Mouse (Mus musculus) T-helper 1 cell (primary cell): ENCODE results near the gene Cox7a2l.

ENCODE experiments used
- in situ Hi-C: fragments of 300-600 bp; cut with MboI, MseI; formaldehyde crosslinking; loops from one replicate; pipeline ENCODE4 v1.15.1; 2025; ENCODE audit warnings: high pct_unique_total_duplicates

Gene Cox7a2l

GRCm38 (mm10) chr17:83526624-83527532 lies 9.7 kb upstream of the Cox7a2l start:
- in situ Hi-C loops: no loop called here

- in situ Hi-C loops: no loop called here
These were observed 9.0 kb upstream of the Cox7a2l start for GRCm38 (mm10) chr17:83526091-83526561.

- in situ Hi-C loops: no loop called here
These were observed 8.5 kb upstream of the Cox7a2l start for GRCm38 (mm10) chr17:83525596-83525995.

- in situ Hi-C loops: no loop called here
These were observed 7.6 kb upstream of the Cox7a2l start for GRCm38 (mm10) chr17:83524753-83525152.

GRCm38 (mm10) chr17:83522590-83523379 lies 5.7 kb upstream of the Cox7a2l start:
- in situ Hi-C loops: no loop called here

- in situ Hi-C loops: no loop called here
These were observed 4.8 kb upstream of the Cox7a2l start for GRCm38 (mm10) chr17:83521881-83522280.

GRCm38 (mm10) chr17:83514213-83514701 lies 2.9 kb downstream of the Cox7a2l start:
- in situ Hi-C loops: loop anchor here (10.0 kb wide), 1 partner anchor 239 kb away; no protein-coding TSS in a partner anchor

GRCm38 (mm10) chr17:83513655-83514212 lies 3.4 kb downstream of the Cox7a2l start:
- in situ Hi-C loops: loop anchor here (10.0 kb wide), 1 partner anchor 239 kb away; no protein-coding TSS in a partner anchor

GRCm38 (mm10) chr17:83512130-83512529 lies 5.0 kb downstream of the Cox7a2l start:
- in situ Hi-C loops: loop anchor here (10.0 kb wide), 1 partner anchor 237 kb away; no protein-coding TSS in a partner anchor

GRCm38 (mm10) chr17:83503693-83504092 lies 13.4 kb downstream of the Cox7a2l start:
- in situ Hi-C loops: no loop called here

GRCm38 (mm10) chr17:83499692-83500091 lies 17.4 kb downstream of the Cox7a2l start:
- in situ Hi-C loops: no loop called here

- in situ Hi-C loops: no loop called here
These were observed 18.2 kb downstream of the Cox7a2l start for GRCm38 (mm10) chr17:83498889-83499288.

GRCm38 (mm10) chr17:83487762-83488161 lies 29.4 kb downstream of the Cox7a2l start:
- in situ Hi-C loops: loop anchor here (5.0 kb wide), 1 partner anchor 200 kb away; no protein-coding TSS in a partner anchor

- in situ Hi-C loops: no loop called here
These were observed 33.3 kb downstream of the Cox7a2l start for GRCm38 (mm10) chr17:83483784-83484183.

GRCm38 (mm10) chr17:83482817-83483536 lies 34.2 kb downstream of the Cox7a2l start:
- in situ Hi-C loops: no loop called here

- in situ Hi-C loops: no loop called here
These were observed 35.6 kb downstream of the Cox7a2l start for GRCm38 (mm10) chr17:83481551-83481950.

- in situ Hi-C loops: no loop called here
These were observed 40.0 kb downstream of the Cox7a2l start for GRCm38 (mm10) chr17:83477089-83477488.

GRCm38 (mm10) chr17:83469586-83469985 lies 47.5 kb downstream of the Cox7a2l start:
- in situ Hi-C loops: no loop called here

- in situ Hi-C loops: no loop called here
These were observed 50.4 kb downstream of the Cox7a2l start for GRCm38 (mm10) chr17:83466697-83467251.

- in situ Hi-C loops: no loop called here
These were observed 51.2 kb downstream of the Cox7a2l start for GRCm38 (mm10) chr17:83465969-83466368.

GRCm38 (mm10) chr17:83457271-83457670 lies 59.9 kb downstream of the Cox7a2l start:
- in situ Hi-C loops: no loop called here
